Mouse (Mus musculus): Measurements from ENCODE around the gene Tnip1.

DNA sequence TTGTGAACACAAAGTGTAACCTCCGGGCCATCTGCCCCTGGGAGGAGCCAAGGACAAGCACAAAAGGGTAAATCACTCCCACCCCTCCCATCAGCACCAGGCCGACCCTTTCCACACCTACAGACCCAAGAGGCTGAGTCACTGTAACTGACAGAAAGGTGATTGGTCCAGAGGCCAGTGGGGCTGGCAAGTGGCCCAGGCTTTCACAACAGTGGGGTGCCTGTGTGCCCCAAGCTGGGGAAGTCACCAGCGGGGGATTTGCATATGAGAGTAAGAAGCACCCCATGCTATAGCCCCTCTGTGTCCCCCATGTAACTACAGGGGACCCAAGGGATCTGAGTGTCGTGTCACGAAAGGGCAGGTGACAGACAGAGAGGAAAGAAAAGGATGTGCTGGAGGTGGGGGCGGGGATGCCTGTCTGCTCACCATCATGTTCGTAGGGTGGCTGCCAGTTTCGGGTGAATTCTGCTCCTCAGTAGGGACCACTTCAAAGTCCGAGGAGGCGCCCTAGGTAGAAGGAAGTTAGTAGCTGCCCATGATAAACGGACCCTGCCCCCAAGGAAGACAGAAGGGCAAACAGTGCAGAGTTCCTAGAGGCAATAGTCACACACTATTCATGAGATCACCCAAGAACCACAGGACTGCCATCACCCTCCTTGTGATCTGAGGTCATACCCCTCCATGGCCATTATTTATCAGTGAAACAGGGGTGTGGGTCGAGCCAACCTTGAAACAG lies 26.5 kb downstream of the Tnip1 start:
- no peak for TF ChIP-seq CTCF (conservative IDR thresholded peaks at IDR 0.05; ENCODE audit: insufficient read depth, insufficient read length, low read depth, low read length)
- no peak for TF ChIP-seq POLR2A (IDR thresholded peaks at IDR 0.05; ENCODE audit: low read depth, low read length)
